ENCODE assay signal across 8 mouse cellular contexts in genomic region chr8:116863357-116864021, GRCm38 (mm10). TPM values are rescaled to one million over a fixed set of nuclear protein-coding genes. Genes with fewer than 3 reads are reported as not detected.
DNase-seq lines count a peak whose midpoint lies in the region; ATAC-seq and TF ChIP-seq lines count a peak whose summit lies in the region.

No protein-coding gene starts in this region.

- no peak overlapping the region; the same call in 1 of the 2 replicates for H3K27ac ChIP-seq in layer of hippocampus, adult 2 months
- no peak overlapping the region for H3K27ac ChIP-seq in liver, postnatal 0 days (ENCODE audit: low read depth)
- H3K27ac ChIP-seq in neural tube, embryonic 14.5 days (ENCODE audit: low read depth, low read length): no peak overlapping the region

- H3K9me3 ChIP-seq in liver, postnatal 0 days (ENCODE audit: low read length): peaks cover 3% of the 10 kb centered on the region; the same call in 1 of the 2 replicates
- no peaks in the 10 kb centered on the region for H3K9me3 ChIP-seq in neural tube, embryonic 14.5 days (ENCODE audit: control insufficient read depth, low read length)

- peak overlapping the region; percentile 50 for H3K4me2 ChIP-seq in liver, postnatal 0 days (ENCODE audit: low read depth, low read length)
- H3K4me2 ChIP-seq in neural tube, embryonic 14.5 days (ENCODE audit: low read depth, low read length): peak overlapping the region; percentile 55

- no peak for TF ChIP-seq EP300 in liver, postnatal 0 days (IDR thresholded peaks at IDR 0.05; ENCODE audit: low read depth)

- peak; percentile 34 for DNase-seq in ES-CJ7 (ENCODE audit: low read depth, low spot score)
- peak; percentile 95 to 97 for DNase-seq in cerebellum, postnatal 10 days
- DNase-seq in frontal cortex, postnatal 14 days (ENCODE audit: low spot score in 2 of 2): peak; percentile 50 to 51
- DNase-seq in heart, postnatal 4 days: peak; percentile 79
- peak; percentile 52 to 61 for DNase-seq in layer of hippocampus, adult 2 months (ENCODE audit: low spot score in 2 of 2)
- DNase-seq in liver, postnatal 0 days: peak; percentile 22
- DNase-seq in urinary bladder, postnatal 25 days (ENCODE audit: low spot score): peak; percentile 33

- peaks cover 18% of the 10 kb centered on the region for H3K27me3 ChIP-seq in liver, postnatal 0 days (ENCODE audit: insufficient read depth, low read length)
- no peaks in the 10 kb centered on the region; the same call in 1 of the 2 replicates for H3K27me3 ChIP-seq in neural tube, embryonic 14.5 days (ENCODE audit: control insufficient read depth, insufficient read depth, low read length)

- WGBS in liver, postnatal 0 days (ENCODE audit: insufficient replicate concordance): 3% methylated on average over 28 of the region's 30 CpGs
- WGBS in neural tube, embryonic 14.5 days: 4% methylated on average over 30 of the region's 30 CpGs

- H3K36me3 ChIP-seq in liver, postnatal 0 days (replicated peaks; ENCODE audit: insufficient read depth, low read length): no peaks in the 10 kb centered on the region
- no peaks in the 10 kb centered on the region for H3K36me3 ChIP-seq in neural tube, embryonic 14.5 days (ENCODE audit: control insufficient read depth, insufficient read depth, low read length)

- no peak for TF ChIP-seq CTCF in layer of hippocampus, adult 2 months (conservative IDR thresholded peaks at IDR 0.05)
- no peak for TF ChIP-seq CTCF in liver, postnatal 0 days (IDR thresholded peaks at IDR 0.05; ENCODE audit: low read depth)

- H3K4me3 ChIP-seq in layer of hippocampus, adult 2 months: peak overlapping the region; percentile 33
- peak overlapping the region; percentile 23; the same call in 1 of the 2 replicates for H3K4me3 ChIP-seq in liver, postnatal 0 days (ENCODE audit: low read depth, low read length)
- peak overlapping the region; percentile 22; the same call in 1 of the 2 replicates for H3K4me3 ChIP-seq in neural tube, embryonic 14.5 days (ENCODE audit: low read depth, low read length)

- H3K4me1 ChIP-seq in liver, postnatal 0 days (ENCODE audit: insufficient read depth): 0 out of 2 replicates have a peak, but pooled peaks cover 3% of the 10 kb centered on the region
- H3K4me1 ChIP-seq in neural tube, embryonic 14.5 days (ENCODE audit: control insufficient read depth, insufficient read depth, low read length): 0 out of 2 replicates have a peak, but pooled peaks cover 4% of the 10 kb centered on the region

- no peak for ATAC-seq in liver, postnatal 0 days
- no peak; the same call in 1 of the 2 replicates for ATAC-seq in neural tube, embryonic 14.5 days (ENCODE audit: low read depth)

- no peak overlapping the region for H3K9ac ChIP-seq in liver, postnatal 0 days (replicated peaks)
- peak overlapping the region; percentile 35; the same call in 1 of the 2 replicates for H3K9ac ChIP-seq in neural tube, embryonic 14.5 days (replicated peaks; ENCODE audit: low read depth, low read length)

RNA-seq across cellular contexts. Expression of gene Cmc2, which starts 57.8 kb away (rescaled TPM):
- 10 to 100 TPM; 55.0 to 55.2 TPM for total RNA-seq in heart, postnatal 4 days (2021)
- total RNA-seq in layer of hippocampus, adult 2 months (2021): 10 to 100 TPM; 11.9 to 13.5 TPM
- polyA plus RNA-seq in liver, postnatal 0 days (2015; fragmentation: Nextera tagmentation; extraction: Ambion mirVana): 47.3 and 51.9 TPM in 2 replicates
- 30.1 and 33.9 TPM in 2 replicates for polyA plus RNA-seq in neural tube, embryonic 14.5 days (2014; fragmentation: Nextera tagmentation; extraction: Ambion mirVana)

RNA-seq across cellular contexts. Expression of gene Cenpn, which starts 58.0 kb away (rescaled TPM):
- 10 to 100 TPM; 19.4 to 21.6 TPM for total RNA-seq in heart, postnatal 4 days (2021)
- 1 to 10 TPM; 1.5 to 1.7 TPM for total RNA-seq in layer of hippocampus, adult 2 months (2021)
- 10.6 and 11.8 TPM in 2 replicates for polyA plus RNA-seq in liver, postnatal 0 days (2015; fragmentation: Nextera tagmentation; extraction: Ambion mirVana)
- 6.1 and 7.1 TPM in 2 replicates for polyA plus RNA-seq in neural tube, embryonic 14.5 days (2014; fragmentation: Nextera tagmentation; extraction: Ambion mirVana)

Comparison
In these comparisons a context has a peak if more than half of its experiments do, and no peak if none do; other contexts are left out.
1. DNase-seq: peak in every context shown above with its lines; median percentile 96 in cerebellum, postnatal 10 days; 79 in heart, postnatal 4 days; 56 in layer of hippocampus, adult 2 months; 50 in frontal cortex, postnatal 14 days; 34 in ES-CJ7; 33 in urinary bladder, postnatal 25 days; 22 in liver, postnatal 0 days.
2. RNA of gene Cenpn, which starts 58.0 kb away (total RNA-seq): 19.4 to 21.6 TPM in heart, postnatal 4 days; 1.5 to 1.7 TPM in layer of hippocampus, adult 2 months; every median in the first group is over 4 times any median in the second.
3. Peak in every context shown above with its lines, with median percentiles within 50 percentile points of each other: H3K4me3 ChIP-seq.